Comparison of ENCODE assay signal across 7 mouse cellular contexts in the genomic region with DNA sequence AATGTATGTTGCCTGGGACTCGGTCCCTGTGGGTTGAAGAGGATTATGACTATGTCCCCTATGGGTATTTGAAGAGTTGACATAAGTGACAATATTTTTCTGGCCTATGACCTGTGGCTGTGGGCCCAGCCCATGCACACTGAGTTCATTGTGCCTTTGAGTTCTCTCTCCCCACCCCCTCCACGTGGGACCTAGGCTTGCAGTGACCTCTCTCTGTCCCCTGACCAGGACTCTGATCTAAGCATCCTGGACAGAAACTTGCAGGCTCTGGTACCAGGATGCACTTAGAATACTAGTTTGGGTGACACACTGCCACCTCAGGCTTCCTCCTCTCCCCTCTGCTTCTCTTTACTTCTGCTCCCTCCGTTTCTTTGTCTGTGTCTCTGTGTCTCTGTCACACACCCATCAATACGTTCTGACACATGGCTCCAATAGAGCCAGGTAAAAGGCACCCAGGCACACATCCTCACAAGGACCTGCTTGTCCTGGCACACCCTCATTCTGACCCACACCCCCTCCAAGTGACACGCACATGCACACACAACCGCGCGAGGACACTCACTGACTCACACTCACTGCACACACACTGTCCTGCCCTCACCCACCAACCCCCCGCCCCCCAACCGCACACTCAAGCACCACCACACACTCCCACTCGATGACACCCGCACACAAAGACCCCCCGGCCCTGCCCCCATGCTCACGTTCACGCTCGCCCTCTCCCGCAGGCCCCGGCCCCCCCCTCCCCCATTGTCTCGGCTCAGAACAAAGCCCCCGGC. TPM values are rescaled to one million over a fixed set of nuclear protein-coding genes. Genes with fewer than 3 reads are reported as not detected.
DNase-seq lines count a peak whose midpoint lies in the region; ATAC-seq and TF ChIP-seq lines count a peak whose summit lies in the region.

No protein-coding gene starts in this region.

- peak overlapping the region; percentile 78 for H3K4me2 ChIP-seq in forebrain, embryonic 12.5 days
- H3K4me2 ChIP-seq in limb, embryonic 14.5 days (replicated peaks; ENCODE audit: low read depth, low read length, severe bottlenecking) = peak overlapping the region; percentile 81

- WGBS in lung, adult 2 months = 12% methylated on average over 15 of the region's 20 CpGs
- WGBS in forebrain, embryonic 12.5 days = 5% methylated on average over 20 of the region's 20 CpGs
- whole genome bisulfite sequencing in limb, embryonic 14.5 days = 5% methylated on average over 17 of the region's 20 CpGs

- H3K4me1 ChIP-seq in lung, adult 2 months (ENCODE audit: control insufficient read depth, insufficient read depth, low read length) = peaks cover 11% of the 10 kb centered on the region
- H3K4me1 ChIP-seq in forebrain, embryonic 12.5 days = peaks cover 47% of the 10 kb centered on the region
- peaks cover 19% of the 10 kb centered on the region for H3K4me1 ChIP-seq in limb, embryonic 14.5 days (ENCODE audit: control insufficient read depth, insufficient read depth, low read length)

- peak overlapping the region; percentile 69 for H3K4me3 ChIP-seq in lung, adult 2 months (replicated peaks; ENCODE audit: extremely low read depth, low read depth, low read length)
- peak overlapping the region; percentile 95 for H3K4me3 ChIP-seq in forebrain, embryonic 12.5 days (replicated peaks)
- H3K4me3 ChIP-seq in limb, embryonic 14.5 days (replicated peaks; ENCODE audit: low read length) = peak overlapping the region; percentile 98

- TF ChIP-seq CTCF in lung, adult 2 months (IDR thresholded peaks at IDR 0.05; ENCODE audit: insufficient read depth, low read length) = no peak

- peak overlapping the region; percentile 95 for H3K27ac ChIP-seq in forebrain, embryonic 12.5 days
- peak overlapping the region; percentile 93 for H3K27ac ChIP-seq in limb, embryonic 14.5 days (replicated peaks; ENCODE audit: low read depth, low read length)

- TF ChIP-seq POLR2A in lung, adult 2 months (IDR thresholded peaks at IDR 0.05; ENCODE audit: borderline replicate concordance, extremely low read depth, low read depth, low read length) = no peak
- no peak for TF ChIP-seq POLR2A in limb, embryonic 14.5 days (IDR thresholded peaks at IDR 0.05; ENCODE audit: borderline replicate concordance, extremely low read depth, insufficient read depth, insufficient read length)

- H3K27me3 ChIP-seq in forebrain, embryonic 12.5 days = no peaks in the 10 kb centered on the region
- H3K27me3 ChIP-seq in limb, embryonic 14.5 days (ENCODE audit: control insufficient read depth, insufficient read depth, low read length) = no peaks in the 10 kb centered on the region

- no peaks in the 10 kb centered on the region for H3K9me3 ChIP-seq in forebrain, embryonic 12.5 days
- no peaks in the 10 kb centered on the region for H3K9me3 ChIP-seq in limb, embryonic 14.5 days (ENCODE audit: control insufficient read depth, low read length)

- H3K9ac ChIP-seq in forebrain, embryonic 12.5 days = peak overlapping the region; percentile 99
- H3K9ac ChIP-seq in limb, embryonic 14.5 days (ENCODE audit: low read depth, low read length, severe bottlenecking) = peak overlapping the region; percentile 99

- ATAC-seq in forebrain, embryonic 12.5 days (ENCODE audit: low FRiP score) = peak; percentile 80
- ATAC-seq in limb, embryonic 14.5 days (ENCODE audit: low FRiP score, low read depth) = peak; percentile 64

- H3K36me3 ChIP-seq in forebrain, embryonic 12.5 days (replicated peaks) = peaks cover 27% of the 10 kb centered on the region
- peaks cover 27% of the 10 kb centered on the region for H3K36me3 ChIP-seq in limb, embryonic 14.5 days (ENCODE audit: control insufficient read depth, insufficient read depth, low read length)

- DNase-seq in lung, adult 2 months = no peak
- no peak for DNase-seq in lung, postnatal 36 days
- DNase-seq in limb, embryonic 14.5 days (ENCODE audit: low spot score) = no peak
- peak; percentile 70 for DNase-seq in retina, postnatal 1 day
- no peak for DNase-seq in adrenal gland, postnatal 36 days
- DNase-seq in urinary bladder, postnatal 10 days (ENCODE audit: low spot score) = no peak

RNA-seq across cellular contexts. Expression of a gene that starts 0.8 kb away (rescaled TPM):
- 13.9 and 14.8 TPM in 2 replicates for polyA plus RNA-seq in lung, adult 2 months (2012; rRNA removed)
- 22.9 and 25.0 TPM in 2 replicates for polyA plus RNA-seq in forebrain, embryonic 12.5 days (2016; fragmentation: Nextera tagmentation; extraction: Ambion mirVana)
- polyA plus RNA-seq in limb, embryonic 14.5 days (2012; rRNA removed) = 48.6 and 72.0 TPM in 2 replicates
- polyA plus RNA-seq in limb, embryonic 14.5 days (2014; fragmentation: Nextera tagmentation; extraction: Ambion mirVana) = 28.5 and 34.7 TPM in 2 replicates
- 1 to 10 TPM; 7.5 to 8.0 TPM for total RNA-seq in adrenal gland, postnatal 36 days (2021)

RNA-seq across cellular contexts. Expression of a gene that starts 24.2 kb away (rescaled TPM):
- polyA plus RNA-seq in lung, adult 2 months (2012; rRNA removed) = 142 and 172 TPM in 2 replicates
- 231 and 236 TPM in 2 replicates for polyA plus RNA-seq in forebrain, embryonic 12.5 days (2016; fragmentation: Nextera tagmentation; extraction: Ambion mirVana)
- 247 and 307 TPM in 2 replicates for polyA plus RNA-seq in limb, embryonic 14.5 days (2012; rRNA removed)
- polyA plus RNA-seq in limb, embryonic 14.5 days (2014; fragmentation: Nextera tagmentation; extraction: Ambion mirVana) = 315 and 337 TPM in 2 replicates
- total RNA-seq in adrenal gland, postnatal 36 days (2021) = 100 to 1,000 TPM; 202 to 215 TPM

RNA-seq across cellular contexts. Expression of a gene that starts 34.7 kb away (rescaled TPM):
- polyA plus RNA-seq in lung, adult 2 months (2012; rRNA removed) = 141 and 187 TPM in 2 replicates
- 45.8 and 48.3 TPM in 2 replicates for polyA plus RNA-seq in forebrain, embryonic 12.5 days (2016; fragmentation: Nextera tagmentation; extraction: Ambion mirVana)
- 58.5 and 79.8 TPM in 2 replicates for polyA plus RNA-seq in limb, embryonic 14.5 days (2012; rRNA removed)
- polyA plus RNA-seq in limb, embryonic 14.5 days (2014; fragmentation: Nextera tagmentation; extraction: Ambion mirVana) = 64.8 and 64.9 TPM in 2 replicates
- 100 to 1,000 TPM in 1 of 2 experiments, 10 to 100 TPM in 1; 99.2 to 113 TPM for total RNA-seq in adrenal gland, postnatal 36 days (2021)

RNA-seq across cellular contexts. Expression of a gene that starts 42.5 kb away (rescaled TPM):
- 276 and 345 TPM in 2 replicates for polyA plus RNA-seq in lung, adult 2 months (2012; rRNA removed)
- 145 and 170 TPM in 2 replicates for polyA plus RNA-seq in forebrain, embryonic 12.5 days (2016; fragmentation: Nextera tagmentation; extraction: Ambion mirVana)
- 251 and 282 TPM in 2 replicates for polyA plus RNA-seq in limb, embryonic 14.5 days (2012; rRNA removed)
- polyA plus RNA-seq in limb, embryonic 14.5 days (2014; fragmentation: Nextera tagmentation; extraction: Ambion mirVana) = 155 and 163 TPM in 2 replicates
- total RNA-seq in adrenal gland, postnatal 36 days (2021) = 100 to 1,000 TPM; 209 to 217 TPM

RNA-seq across cellular contexts. Expression of a gene that starts 49.5 kb away (rescaled TPM):
- 7.5 and 8.4 TPM in 2 replicates for polyA plus RNA-seq in lung, adult 2 months (2012; rRNA removed)
- 39.5 and 41.5 TPM in 2 replicates for polyA plus RNA-seq in forebrain, embryonic 12.5 days (2016; fragmentation: Nextera tagmentation; extraction: Ambion mirVana)
- polyA plus RNA-seq in limb, embryonic 14.5 days (2012; rRNA removed) = 23.9 and 27.6 TPM in 2 replicates
- 31.0 and 34.6 TPM in 2 replicates for polyA plus RNA-seq in limb, embryonic 14.5 days (2014; fragmentation: Nextera tagmentation; extraction: Ambion mirVana)
- total RNA-seq in adrenal gland, postnatal 36 days (2021) = 10 to 100 TPM; 17.9 to 22.5 TPM
